Mouse (Mus musculus) hindbrain, postnatal 0 days (tissue): ENCODE measurements at regions not wholly inside any gene's neighbourhood (a gene's known extent, or its start where the extent isn't known, plus 50 kb on each side); places are given as distances from the start of the nearest gene placed in this dataset.
A peak's percentile ranks its signal among the peaks of the same experiment; 100 is the strongest.

Experiments used
- ATAC-seq: fragments of 200-750 bp; cut with Nextera tagmentation; 2 replicates; pipeline ENCODE4 v1.8.0; 2017; ENCODE audit warnings: mild to moderate bottlenecking, moderate TSS enrichment, moderate library complexity
- DNase-seq: peaks from one replicate; pipeline ENCODE4 v3.0.0-alpha.2; 2015; ENCODE audit warnings: low spot score
- H3K27ac ChIP-seq: fragments of 300-500 bp; sonication (generic); 2 replicates; pipeline ENCODE4 v1.5.1; 2014; ENCODE audit warnings: mild to moderate bottlenecking
- H3K27me3 ChIP-seq: fragments of 300-500 bp; sonication (generic); 2 replicates; pipeline ENCODE4 v1.6.1; 2014; ENCODE audit warnings: low read length, mixed read lengths; ENCODE audit not compliant: insufficient read depth
- H3K36me3 ChIP-seq: fragments of 300-500 bp; sonication (generic); 2 replicates; pipeline ENCODE4 v1.6.1; 2014; ENCODE audit warnings: low read length, mixed read lengths; ENCODE audit not compliant: insufficient read depth
- H3K4me1 ChIP-seq: fragments of 300-500 bp; sonication (generic); 2 replicates; pipeline ENCODE4 v1.6.1; 2014; ENCODE audit warnings: antibody characterized with exemption, low read length, mixed read lengths; ENCODE audit not compliant: insufficient read depth
- H3K4me2 ChIP-seq: fragments of 300-500 bp; sonication (generic); 2 replicates; pipeline ENCODE4 v1.6.1; 2014; ENCODE audit warnings: low read depth, mild to moderate bottlenecking, low read length, moderate library complexity, mixed read lengths
- H3K4me3 ChIP-seq: fragments of 300-500 bp; sonication (generic); 2 replicates; pipeline ENCODE4 v1.5.1; 2014; ENCODE audit warnings: low read length
- H3K9ac ChIP-seq: fragments of 300-500 bp; sonication (generic); replicated peaks from 2 replicates; pipeline ENCODE4 v1.6.1; 2014; ENCODE audit warnings: mild to moderate bottlenecking, low read length, moderate library complexity, mixed read lengths
- H3K9me3 ChIP-seq: fragments of 300-500 bp; sonication (generic); 2 replicates; pipeline ENCODE4 v1.6.1; 2016; ENCODE audit warnings: low read length, mixed read lengths
- CTCF ChIP-seq: IDR thresholded peaks from 2 replicates; pipeline ENCODE4 v1.5.1; 2016; ENCODE audit warnings: antibody characterized with exemption, control low read depth, low read depth
- WGBS: fragments of 180-500 bp; shearing (Covaris S2); extraction: QIAGEN DNeasy Blood & Tissue Kit; methylation state at CpG from one replicate; pipeline ENCODE4 v1.1.7; 2014; 5-methylcytosine and 5-hydroxymethylcytosine counted together

DNA sequence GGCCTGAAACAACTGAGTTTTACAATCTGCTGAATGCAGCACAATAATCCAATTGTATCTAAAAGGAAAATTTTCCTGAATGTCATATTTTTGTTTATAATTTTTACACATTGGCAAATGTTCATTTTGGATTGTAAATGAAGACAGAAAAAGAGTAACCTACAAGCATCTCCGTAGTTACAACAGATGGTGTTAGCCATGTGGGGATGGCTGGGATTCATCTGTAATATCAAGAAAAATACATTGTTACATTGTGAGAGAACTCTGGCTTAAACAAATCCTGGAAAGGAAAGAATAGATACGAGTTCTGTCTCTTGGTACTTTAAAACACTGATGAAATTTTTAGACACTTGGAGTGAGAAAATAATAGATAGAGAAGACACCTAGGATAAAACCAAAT is 1106.0 kb downstream of the Grm8 start:
- H3K27ac ChIP-seq: no peak overlapping the region
- ATAC-seq (no peak), DNase-seq (no peak)
- H3K4me2 ChIP-seq: no peak overlapping the region
- H3K9ac ChIP-seq: no peak overlapping the region
- no peaks in the 10 kb centered on the region for H3K9me3 ChIP-seq
- no peak for TF ChIP-seq CTCF
- H3K4me3 ChIP-seq: no peak overlapping the region
- no peaks in the 10 kb centered on the region for H3K4me1 ChIP-seq
- 68% methylated on average over 2 of the region's 2 CpGs for WGBS
- H3K36me3 ChIP-seq: no peaks in the 10 kb centered on the region
- no peaks in the 10 kb centered on the region for H3K27me3 ChIP-seq

DNA sequence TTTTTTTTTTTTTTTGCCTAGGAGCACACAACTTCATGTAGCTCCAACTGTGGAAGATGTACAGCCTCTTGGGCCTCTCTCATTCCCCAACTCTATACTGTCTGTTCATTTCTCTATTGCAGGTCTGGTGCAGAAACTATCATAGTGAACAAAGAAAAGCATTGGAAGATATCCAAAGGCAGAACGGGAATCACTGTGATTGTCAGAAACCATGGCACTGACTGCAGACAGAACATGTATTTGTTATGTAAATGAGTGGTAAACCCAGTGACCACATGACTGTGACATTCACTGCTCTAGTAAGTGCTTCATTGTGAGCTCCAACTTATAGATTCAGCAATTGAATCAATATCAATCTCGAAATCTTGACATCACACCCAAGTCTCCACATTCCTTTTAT is 1106.6 kb downstream of the Grm8 start:
- Histone ChIP-seq H3K4me2 (no peak overlapping the region), H3K27me3 (no peaks in the 10 kb centered on the region), H3K9ac (no peak overlapping the region), H3K9me3 (no peaks in the 10 kb centered on the region), H3K4me3 (no peak overlapping the region), H3K4me1 (no peaks in the 10 kb centered on the region), H3K36me3 (no peaks in the 10 kb centered on the region), H3K27ac (no peak overlapping the region)
- ATAC-seq (no peak), DNase-seq (no peak)
- WGBS: 28% methylated on average over 2 of the region's 2 CpGs
- TF ChIP-seq CTCF: no peak

DNA sequence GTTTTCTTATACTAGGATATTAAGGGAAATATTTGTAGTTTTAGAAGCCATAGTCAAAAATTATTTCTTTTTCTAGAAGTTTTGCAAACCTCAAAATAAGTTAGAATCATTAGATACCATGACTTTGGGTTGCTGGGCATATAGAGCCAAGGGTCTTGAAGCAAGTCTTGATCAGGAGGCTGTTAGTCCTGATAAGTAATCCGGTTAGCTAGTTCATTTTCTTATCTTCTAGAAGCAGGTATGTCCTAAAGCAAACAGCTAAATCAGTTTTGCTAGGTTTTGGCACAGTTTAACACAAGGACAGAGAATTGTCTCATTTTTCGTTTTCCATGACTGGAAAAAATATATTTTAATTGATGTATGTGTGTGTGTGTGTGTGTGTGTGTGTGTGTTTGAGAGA is 1113.3 kb downstream of the Grm8 start:
- no peak overlapping the region for H3K4me3 ChIP-seq
- DNase-seq (no peak), ATAC-seq (no peak)
- WGBS: 83% methylated on average over 2 of the region's 2 CpGs
- no peak overlapping the region for H3K9ac ChIP-seq
- H3K4me2 ChIP-seq: no peak overlapping the region
- H3K27me3 ChIP-seq: no peaks in the 10 kb centered on the region
- no peak for TF ChIP-seq CTCF
- H3K4me1 ChIP-seq: no peaks in the 10 kb centered on the region
- no peaks in the 10 kb centered on the region for H3K9me3 ChIP-seq
- H3K27ac ChIP-seq: no peak overlapping the region
- no peaks in the 10 kb centered on the region for H3K36me3 ChIP-seq

DNA sequence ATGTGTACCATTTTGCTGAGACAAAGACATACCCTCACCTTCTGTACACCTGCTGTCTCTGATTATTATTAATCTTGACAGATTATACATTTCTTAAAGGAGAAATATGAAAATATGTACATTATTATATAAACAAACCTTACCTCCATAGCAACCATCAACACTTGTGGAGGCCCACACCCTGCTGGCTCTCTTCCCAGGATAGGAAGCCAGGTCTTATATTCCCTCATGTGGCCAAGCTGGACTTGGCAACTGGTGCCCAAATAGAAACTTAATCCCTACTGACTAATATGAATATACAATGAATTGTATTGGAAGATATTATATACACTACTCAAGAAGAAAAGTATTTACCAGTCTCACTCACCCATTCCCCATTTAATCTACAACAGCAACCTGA is 1120.5 kb downstream of the Grm8 start:
- no peaks in the 10 kb centered on the region for H3K36me3 ChIP-seq
- no peak overlapping the region for H3K9ac ChIP-seq
- no peaks in the 10 kb centered on the region for H3K27me3 ChIP-seq
- H3K4me3 ChIP-seq: no peak overlapping the region
- DNase-seq (no peak), ATAC-seq (no peak)
- no peaks in the 10 kb centered on the region for H3K4me1 ChIP-seq
- no peak overlapping the region for H3K27ac ChIP-seq
- no peak for TF ChIP-seq CTCF
- no peak overlapping the region for H3K4me2 ChIP-seq
- H3K9me3 ChIP-seq: no peaks in the 10 kb centered on the region

DNA sequence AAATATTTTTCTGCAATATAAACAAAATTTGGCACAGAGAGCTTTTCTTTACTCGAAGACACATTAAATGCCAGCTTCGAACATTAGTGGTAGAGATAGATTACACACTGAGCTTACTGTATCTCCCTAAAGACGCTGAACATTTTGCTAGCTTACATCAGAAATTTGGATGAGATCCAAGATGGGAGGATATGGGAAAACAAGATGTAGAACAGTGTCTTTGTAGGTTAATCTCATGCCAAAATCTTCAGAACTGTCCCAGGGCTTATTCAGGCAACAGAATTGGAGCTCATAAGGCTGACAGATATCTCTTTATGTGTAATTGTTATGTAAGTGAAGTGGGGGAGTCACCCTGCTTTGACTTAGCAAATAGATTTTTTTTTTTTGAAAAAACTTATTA is 1158.4 kb downstream of the Grm8 start:
- no peak overlapping the region for H3K4me3 ChIP-seq
- ATAC-seq: no peak
- no peak overlapping the region for H3K4me2 ChIP-seq
- H3K27me3 ChIP-seq: no peaks in the 10 kb centered on the region
- no peak for TF ChIP-seq CTCF
- no peaks in the 10 kb centered on the region for H3K36me3 ChIP-seq
- no peaks in the 10 kb centered on the region for H3K9me3 ChIP-seq
- H3K27ac ChIP-seq: no peak overlapping the region
- DNase-seq: peak; percentile 66
- H3K9ac ChIP-seq: no peak overlapping the region
- 31% methylated on average over 3 of the region's 3 CpGs for WGBS
- H3K4me1 ChIP-seq: no peaks in the 10 kb centered on the region

DNA sequence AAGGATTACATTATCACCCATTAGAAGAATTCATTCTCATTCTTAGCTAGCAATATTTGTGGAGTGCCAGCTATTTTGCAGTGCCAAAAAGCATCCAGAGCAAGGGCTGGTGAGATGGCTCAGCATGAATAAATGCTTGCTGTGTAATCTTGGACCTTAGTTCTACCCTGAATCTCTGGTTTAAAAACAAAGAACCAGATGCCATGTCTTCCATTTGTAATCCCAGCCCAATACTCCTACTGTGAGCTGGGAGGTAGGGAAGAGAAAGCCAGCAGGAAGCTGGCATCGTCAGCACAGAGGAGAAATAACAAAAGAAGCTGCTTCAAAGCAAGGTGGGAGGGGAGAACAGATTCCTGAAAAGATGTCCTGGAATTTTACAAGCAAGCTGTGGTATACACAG is 1140.1 kb upstream of the Pot1a start:
- no peak overlapping the region for H3K9ac ChIP-seq
- no peaks in the 10 kb centered on the region for H3K9me3 ChIP-seq
- no peak for TF ChIP-seq CTCF
- no peaks in the 10 kb centered on the region for H3K27me3 ChIP-seq
- H3K27ac ChIP-seq: no peak overlapping the region
- no peaks in the 10 kb centered on the region for H3K36me3 ChIP-seq
- WGBS: 4% methylated on average over 1 of the region's 1 CpGs
- peak; percentile 2 for DNase-seq
- no peaks in the 10 kb centered on the region for H3K4me1 ChIP-seq
- H3K4me2 ChIP-seq: no peak overlapping the region
- no peak overlapping the region for H3K4me3 ChIP-seq
- ATAC-seq: no peak
